Mouse (Mus musculus) lung, adult 10 weeks (tissue): Measurements from ENCODE around the gene Grip2. TPM values are rescaled to one million over a fixed set of nuclear protein-coding genes. Genes with fewer than 3 reads are reported as not detected.

Source experiments
- polyA plus RNA-seq: library from polyadenylated mRNA; stranded (reverse); fragments of 350-450 nt; fragmentation: Illumina TruSeq; extraction: RNeasy Lipid Tissue Mini Kit (QIAGEN cat#74804); gene quantifications from one replicate; pipeline ENCODE4 v1.2.3, GENCODE M21; 2014; ENCODE audit warnings: low read depth, low replicate concordance; ENCODE audit not compliant: insufficient read depth

Grip2 gene
- polyA plus RNA-seq, result 0.54 TPM

DNA sequence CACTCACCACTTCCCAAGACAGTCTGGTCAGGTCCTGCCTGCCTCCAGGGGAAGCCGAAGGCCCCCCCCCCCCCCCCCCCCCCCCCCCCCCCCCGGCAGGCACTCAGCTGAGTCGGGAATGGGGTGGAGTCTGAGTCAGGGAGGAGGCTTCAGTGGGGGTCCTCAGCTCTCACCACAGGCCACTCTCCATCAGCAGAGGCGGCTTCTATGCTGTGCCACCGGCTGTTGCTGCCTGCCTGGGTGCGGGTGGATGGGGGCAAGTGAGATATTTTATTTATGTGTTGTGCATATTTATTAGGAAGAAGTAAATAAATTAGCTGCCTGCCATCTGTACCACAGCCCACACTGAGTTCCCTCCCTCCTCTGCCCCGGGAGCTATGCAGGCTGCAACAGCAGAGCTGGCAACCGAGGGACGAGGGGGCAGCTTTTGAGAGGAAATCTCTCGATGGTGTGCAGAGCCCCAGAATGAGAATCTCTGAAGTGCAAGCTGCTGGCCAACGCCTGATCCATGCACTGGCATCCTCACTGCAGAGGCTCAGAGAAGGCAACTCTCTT, at the start of gene Grip2:
Grip2 (minus strand) TSS at position 235 of the 555 bp plus-strand sequence.

Other genes with a start within 250 kb of the Grip2 start
- 18.1 TPM for gene Slc6a6, start 143.2 kb downstream of the Grip2 start, polyA plus RNA-seq
- 11.9 TPM for gene Ccdc174, start 50.8 kb upstream of the Grip2 start, polyA plus RNA-seq
- gene 4930590J08Rik, start 75.6 kb upstream of the Grip2 start, polyA plus RNA-seq, result 0.23 TPM
- 23.6 TPM for gene Fgd5, start 151.6 kb upstream of the Grip2 start, polyA plus RNA-seq